Mouse (Mus musculus): ENCODE results near the gene Cops2. TPM values are rescaled to one million over a fixed set of nuclear protein-coding genes. Genes with fewer than 3 reads are reported as not detected.

Gene Cops2
- total RNA-seq, 1 experiment from 2014 or later = 241 TPM

- no peak for ATAC-seq (replicated peaks; ENCODE audit: low read depth, poor library complexity, severe bottlenecking)
These were observed 29.0 kb downstream of the Cops2 start for GRCm38 (mm10) chr2:125829924-125830323.

GRCm38 (mm10) chr2:125827898-125828297, 31.0 kb downstream of the Cops2 start:
- no peak for ATAC-seq (replicated peaks; ENCODE audit: low read depth, poor library complexity, severe bottlenecking)

GRCm38 (mm10) chr2:125826201-125826600, 32.7 kb downstream of the Cops2 start:
- ATAC-seq (replicated peaks; ENCODE audit: low read depth, poor library complexity, severe bottlenecking) = no peak

- ATAC-seq (replicated peaks; ENCODE audit: low read depth, poor library complexity, severe bottlenecking) = no peak
These were observed 38.5 kb downstream of the Cops2 start for GRCm38 (mm10) chr2:125820397-125820796.

GRCm38 (mm10) chr2:125813972-125814595, 44.9 kb downstream of the Cops2 start:
- ATAC-seq (replicated peaks; ENCODE audit: low read depth, poor library complexity, severe bottlenecking) = no peak

GRCm38 (mm10) chr2:125811332-125811731, 47.6 kb downstream of the Cops2 start:
- peak; percentile 47; the same call in 1 of the 2 replicates for ATAC-seq (replicated peaks; ENCODE audit: low read depth, poor library complexity, severe bottlenecking)

- ATAC-seq (replicated peaks; ENCODE audit: low read depth, poor library complexity, severe bottlenecking) = no peak
These were observed 49.4 kb downstream of the Cops2 start for GRCm38 (mm10) chr2:125809551-125809950.

GRCm38 (mm10) chr2:125805826-125806225, 53.1 kb downstream of the Cops2 start:
- ATAC-seq (replicated peaks; ENCODE audit: low read depth, poor library complexity, severe bottlenecking) = no peak

- no peak for ATAC-seq (replicated peaks; ENCODE audit: low read depth, poor library complexity, severe bottlenecking)
These were observed 57.0 kb downstream of the Cops2 start for GRCm38 (mm10) chr2:125801947-125802346.

GRCm38 (mm10) chr2:125801038-125801437, 57.9 kb downstream of the Cops2 start:
- ATAC-seq (replicated peaks; ENCODE audit: low read depth, poor library complexity, severe bottlenecking) = no peak

GRCm38 (mm10) chr2:125800428-125800827, 58.5 kb downstream of the Cops2 start:
- ATAC-seq (replicated peaks; ENCODE audit: low read depth, poor library complexity, severe bottlenecking) = no peak

- ATAC-seq (replicated peaks; ENCODE audit: low read depth, poor library complexity, severe bottlenecking) = no peak
These were observed 61.1 kb downstream of the Cops2 start for GRCm38 (mm10) chr2:125797872-125798271.

GRCm38 (mm10) chr2:125795118-125795517, 63.8 kb downstream of the Cops2 start:
- peak; percentile 50 for ATAC-seq (replicated peaks; ENCODE audit: low read depth, poor library complexity, severe bottlenecking)

GRCm38 (mm10) chr2:125794166-125794565, 64.8 kb downstream of the Cops2 start:
- ATAC-seq (replicated peaks; ENCODE audit: low read depth, poor library complexity, severe bottlenecking) = no peak

- ATAC-seq (replicated peaks; ENCODE audit: low read depth, poor library complexity, severe bottlenecking) = no peak
These were observed 66.1 kb downstream of the Cops2 start for GRCm38 (mm10) chr2:125792879-125793261.

GRCm38 (mm10) chr2:125792144-125792878, 66.6 kb downstream of the Cops2 start:
- ATAC-seq (replicated peaks; ENCODE audit: low read depth, poor library complexity, severe bottlenecking) = no peak

GRCm38 (mm10) chr2:125791485-125791885, 67.5 kb downstream of the Cops2 start:
- peak; percentile 86 for ATAC-seq (replicated peaks; ENCODE audit: low read depth, poor library complexity, severe bottlenecking)

GRCm38 (mm10) chr2:125790242-125790641, 68.7 kb downstream of the Cops2 start:
- ATAC-seq (replicated peaks; ENCODE audit: low read depth, poor library complexity, severe bottlenecking) = no peak

GRCm38 (mm10) chr2:125789265-125789664, 69.7 kb downstream of the Cops2 start:
- no peak for ATAC-seq (replicated peaks; ENCODE audit: low read depth, poor library complexity, severe bottlenecking)

GRCm38 (mm10) chr2:125788785-125789184, 70.2 kb downstream of the Cops2 start:
- ATAC-seq (replicated peaks; ENCODE audit: low read depth, poor library complexity, severe bottlenecking) = no peak

GRCm38 (mm10) chr2:125788351-125788750, 70.6 kb downstream of the Cops2 start:
- ATAC-seq (replicated peaks; ENCODE audit: low read depth, poor library complexity, severe bottlenecking) = 0 out of 2 replicates have a peak, but pooled peaks have one; percentile 22

- no peak for ATAC-seq (replicated peaks; ENCODE audit: low read depth, poor library complexity, severe bottlenecking)
These were observed 73.9 kb downstream of the Cops2 start for GRCm38 (mm10) chr2:125785021-125785420.
